Mouse (Mus musculus) hindbrain, postnatal 0 days (tissue): Measurements from ENCODE around the gene Otop2. TPM values are rescaled to one million over a fixed set of nuclear protein-coding genes. Genes with fewer than 3 reads are reported as not detected.

Source experiments
- ATAC-seq: fragments of 200-750 bp; cut with Nextera tagmentation; 2 replicates; pipeline ENCODE4 v1.8.0; 2017; ENCODE audit warnings: mild to moderate bottlenecking, moderate TSS enrichment, moderate library complexity
- DNase-seq: peaks from one replicate; pipeline ENCODE4 v3.0.0-alpha.2; 2015; ENCODE audit warnings: low spot score
- H3K27ac ChIP-seq: fragments of 300-500 bp; sonication (generic); 2 replicates; pipeline ENCODE4 v1.5.1; 2014; ENCODE audit warnings: mild to moderate bottlenecking
- H3K27me3 ChIP-seq: fragments of 300-500 bp; sonication (generic); 2 replicates; pipeline ENCODE4 v1.6.1; 2014; ENCODE audit warnings: low read length, mixed read lengths; ENCODE audit not compliant: insufficient read depth
- H3K36me3 ChIP-seq: fragments of 300-500 bp; sonication (generic); 2 replicates; pipeline ENCODE4 v1.6.1; 2014; ENCODE audit warnings: low read length, mixed read lengths; ENCODE audit not compliant: insufficient read depth
- H3K4me1 ChIP-seq: fragments of 300-500 bp; sonication (generic); 2 replicates; pipeline ENCODE4 v1.6.1; 2014; ENCODE audit warnings: antibody characterized with exemption, low read length, mixed read lengths; ENCODE audit not compliant: insufficient read depth
- H3K4me2 ChIP-seq: fragments of 300-500 bp; sonication (generic); 2 replicates; pipeline ENCODE4 v1.6.1; 2014; ENCODE audit warnings: low read depth, mild to moderate bottlenecking, low read length, moderate library complexity, mixed read lengths
- H3K4me3 ChIP-seq: fragments of 300-500 bp; sonication (generic); 2 replicates; pipeline ENCODE4 v1.5.1; 2014; ENCODE audit warnings: low read length
- H3K9ac ChIP-seq: fragments of 300-500 bp; sonication (generic); replicated peaks from 2 replicates; pipeline ENCODE4 v1.6.1; 2014; ENCODE audit warnings: mild to moderate bottlenecking, low read length, moderate library complexity, mixed read lengths
- H3K9me3 ChIP-seq: fragments of 300-500 bp; sonication (generic); 2 replicates; pipeline ENCODE4 v1.6.1; 2016; ENCODE audit warnings: low read length, mixed read lengths
- CTCF ChIP-seq: IDR thresholded peaks from 2 replicates; pipeline ENCODE4 v1.5.1; 2016; ENCODE audit warnings: antibody characterized with exemption, control low read depth, low read depth
- WGBS: fragments of 180-500 bp; shearing (Covaris S2); extraction: QIAGEN DNeasy Blood & Tissue Kit; methylation state at CpG from one replicate; pipeline ENCODE4 v1.1.7; 2014; 5-methylcytosine and 5-hydroxymethylcytosine counted together
- polyA plus RNA-seq: library from polyadenylated mRNA; unstranded; fragments of >200 nt; fragmentation: Nextera tagmentation; extraction: Ambion mirVana; gene quantifications from 2 replicates; pipeline ENCODE4 v1.2.1, GENCODE M21; 2015
- total RNA-seq: library from RNA; depleted of rRNA; stranded (reverse); fragments of >200 nt; gene quantifications from 2 replicates; pipeline ENCODE4 v1.2.3, GENCODE M21; 2014; rRNA removed

Gene Otop2
- total RNA-seq, result 0.36 and 0.99 TPM in 2 replicates
- 0.20 and 0.34 TPM in 2 replicates for polyA plus RNA-seq

- DNase-seq, result no peak
- Histone ChIP-seq H3K9me3 (no peaks in the 10 kb centered on the region), H3K4me2 (no peak within 1 kb of the TSS), H3K4me1 (no peaks in the 10 kb centered on the region), H3K4me3 (no peak within 1 kb of the TSS), H3K27me3 (no peaks in the 10 kb centered on the region; the same call in 1 of the 2 replicates), H3K36me3 (no peaks in the 10 kb centered on the region), H3K9ac (no peak within 1 kb of the TSS), H3K27ac (no peak within 1 kb of the TSS)
- no peak for TF ChIP-seq CTCF
- ATAC-seq, result no peak
- WGBS, result 14% methylated on average over 8 of the region's 8 CpGs
These were observed at the start of gene Otop2 for GRCm38 (mm10) chr11:115306863-115307262. Otop2 (plus strand) TSS chr11:115307163.

- H3K9me3 ChIP-seq, result no peaks in the 10 kb centered on the region
- H3K36me3 ChIP-seq, result no peaks in the 10 kb centered on the region
- H3K4me1 ChIP-seq, result peaks cover 5% of the 10 kb centered on the region; the same call in 1 of the 2 replicates
- H3K4me3 ChIP-seq, result peak overlapping the region; percentile 16; the same call in 1 of the 2 replicates
- DNase-seq (no peak), ATAC-seq (peak; percentile 50)
- H3K27ac ChIP-seq, result no peak overlapping the region
- H3K4me2 ChIP-seq, result peak overlapping the region; percentile 29; the same call in 1 of the 2 replicates
- TF ChIP-seq CTCF, result no peak
- H3K9ac ChIP-seq, result no peak overlapping the region
- WGBS, result 15% methylated on average over 59 of the region's 59 CpGs
- H3K27me3 ChIP-seq, result peaks cover 15% of the 10 kb centered on the region
These were observed 49.0 kb upstream of the Otop2 start for GRCm38 (mm10) chr11:115257775-115258510.

GRCm38 (mm10) chr11:115259134-115259533, 47.8 kb upstream of the Otop2 start:
- Histone ChIP-seq H3K9me3 (no peaks in the 10 kb centered on the region), H3K27me3 (peaks cover 16% of the 10 kb centered on the region), H3K4me3 (no peak overlapping the region), H3K36me3 (no peaks in the 10 kb centered on the region), H3K4me1 (peaks cover 5% of the 10 kb centered on the region; the same call in 1 of the 2 replicates), H3K27ac (no peak overlapping the region), H3K9ac (no peak overlapping the region), H3K4me2 (no peak overlapping the region)
- TF ChIP-seq CTCF, result no peak
- 80% methylated on average over 4 of the region's 4 CpGs for WGBS
- no peak for ATAC-seq
- DNase-seq, result no peak

- 61% methylated on average over 11 of the region's 11 CpGs for WGBS
- no peak for ATAC-seq
- no peak overlapping the region for H3K4me2 ChIP-seq
- H3K9ac ChIP-seq, result no peak overlapping the region
- peaks cover 51% of the 10 kb centered on the region for H3K27me3 ChIP-seq
- no peaks in the 10 kb centered on the region for H3K9me3 ChIP-seq
- TF ChIP-seq CTCF, result no peak
- peaks cover 17% of the 10 kb centered on the region for H3K4me1 ChIP-seq
- peak; percentile 56 for DNase-seq
- no peaks in the 10 kb centered on the region; the same call in 1 of the 2 replicates for H3K36me3 ChIP-seq
- no peak overlapping the region for H3K27ac ChIP-seq
- H3K4me3 ChIP-seq, result no peak overlapping the region
These were observed 44.0 kb upstream of the Otop2 start for GRCm38 (mm10) chr11:115262954-115263353.

GRCm38 (mm10) chr11:115264136-115264861, 42.7 kb upstream of the Otop2 start:
- TF ChIP-seq CTCF, result no peak
- WGBS, result 71% methylated on average over 7 of the region's 7 CpGs
- Histone ChIP-seq H3K4me2 (no peak overlapping the region), H3K27me3 (peaks cover 59% of the 10 kb centered on the region), H3K4me3 (no peak overlapping the region), H3K27ac (no peak overlapping the region), H3K36me3 (peaks cover 12% of the 10 kb centered on the region), H3K9ac (no peak overlapping the region), H3K4me1 (peaks cover 13% of the 10 kb centered on the region), H3K9me3 (no peaks in the 10 kb centered on the region)
- ATAC-seq (no peak), DNase-seq (no peak)

- peak; percentile 66 for TF ChIP-seq CTCF
- peak; percentile 67 for DNase-seq
- 8% methylated on average over 39 of the region's 39 CpGs for WGBS
- Histone ChIP-seq H3K4me3 (peak overlapping the region; percentile 20), H3K4me1 (peaks cover 13% of the 10 kb centered on the region), H3K36me3 (peaks cover 13% of the 10 kb centered on the region), H3K27me3 (peaks cover 60% of the 10 kb centered on the region), H3K9ac (no peak overlapping the region), H3K4me2 (peak overlapping the region; percentile 50), H3K9me3 (no peaks in the 10 kb centered on the region), H3K27ac (no peak overlapping the region)
- no peak for ATAC-seq
These were observed 41.9 kb upstream of the Otop2 start for GRCm38 (mm10) chr11:115264862-115265668.
